Mouse (Mus musculus) testis, adult 2 months (tissue): ENCODE measurements around the gene Ttc26.

ENCODE experiments used
- CTCF ChIP-seq: fragments of 200-500 bp; IDR thresholded peaks from 2 replicates; pipeline ENCODE4 v1.5.1; 2012; ENCODE audit warnings: low read depth, mild to moderate bottlenecking, inconsistent platforms, low read length, moderate library complexity; ENCODE audit not compliant: control insufficient read depth, insufficient read depth, insufficient replicate concordance
- POLR2A ChIP-seq: fragments of 200-500 bp; IDR thresholded peaks from 2 replicates; pipeline ENCODE4 v1.6.1; 2012; ENCODE audit warnings: low read depth, mild to moderate bottlenecking, inconsistent platforms, low read length, moderate library complexity; ENCODE audit not compliant: control insufficient read depth

DNA sequence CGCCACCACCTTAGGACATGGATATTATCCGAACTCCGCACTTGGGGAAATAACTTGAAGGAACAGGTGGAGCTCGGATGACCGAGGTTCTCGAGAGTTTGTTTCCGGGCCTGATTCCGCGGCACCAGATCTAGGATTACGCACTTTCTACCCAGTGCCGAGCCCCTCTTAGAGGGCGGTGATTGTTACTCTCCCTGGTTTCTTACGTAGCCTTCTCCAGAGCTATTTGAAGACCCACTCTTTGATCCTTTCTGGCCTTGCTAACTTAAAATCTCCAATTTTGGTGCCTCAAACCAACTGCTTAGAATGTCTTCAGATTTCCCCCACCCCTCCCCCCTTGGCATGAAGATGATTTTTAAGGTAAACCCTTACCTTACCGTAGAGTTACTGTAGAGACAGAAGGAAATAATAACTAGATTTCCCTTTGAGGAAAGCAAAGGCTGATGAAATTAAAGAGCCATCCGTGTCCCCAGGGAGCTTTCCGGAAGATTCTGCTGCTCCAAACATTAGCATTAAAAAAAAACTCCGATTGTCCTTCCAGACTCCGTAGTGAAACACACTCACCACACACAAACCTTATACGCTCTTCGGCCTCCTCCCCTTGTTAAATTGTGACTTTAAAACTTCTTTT, 26.4 kb upstream of the Ttc26 start:
- TF ChIP-seq POLR2A (no peak), CTCF (no peak)
